Mouse (Mus musculus): Measurements from ENCODE around the gene Tas2r135. TPM values are rescaled to one million over a fixed set of nuclear protein-coding genes. Genes with fewer than 3 reads are reported as not detected.

The Tas2r135 gene
- polyA plus RNA-seq, 1 experiment from 2014 or later = not detected

GRCm38 (mm10) chr6:42395960-42396809 is 9.0 kb upstream of the Tas2r135 start:
- H3K27me3 ChIP-seq = no peaks in the 10 kb centered on the region
- no peaks in the 10 kb centered on the region for H3K9me3 ChIP-seq
- H3K4me2 ChIP-seq = no peak overlapping the region
- no peak overlapping the region for H3K9ac ChIP-seq (replicated peaks)
- no peaks in the 10 kb centered on the region; the same call in 1 of the 2 replicates for H3K4me1 ChIP-seq (replicated peaks)
- no peak overlapping the region for H3K4me3 ChIP-seq (replicated peaks)
- ATAC-seq (ENCODE audit: insufficient number of reproducible peaks, insufficient read depth, low FRiP score, low TSS enrichment, low read depth) = no peak
- no peaks in the 10 kb centered on the region for H3K36me3 ChIP-seq
- no peak overlapping the region for H3K27ac ChIP-seq
- WGBS = 81% methylated on average over 9 of the region's 9 CpGs

DNA sequence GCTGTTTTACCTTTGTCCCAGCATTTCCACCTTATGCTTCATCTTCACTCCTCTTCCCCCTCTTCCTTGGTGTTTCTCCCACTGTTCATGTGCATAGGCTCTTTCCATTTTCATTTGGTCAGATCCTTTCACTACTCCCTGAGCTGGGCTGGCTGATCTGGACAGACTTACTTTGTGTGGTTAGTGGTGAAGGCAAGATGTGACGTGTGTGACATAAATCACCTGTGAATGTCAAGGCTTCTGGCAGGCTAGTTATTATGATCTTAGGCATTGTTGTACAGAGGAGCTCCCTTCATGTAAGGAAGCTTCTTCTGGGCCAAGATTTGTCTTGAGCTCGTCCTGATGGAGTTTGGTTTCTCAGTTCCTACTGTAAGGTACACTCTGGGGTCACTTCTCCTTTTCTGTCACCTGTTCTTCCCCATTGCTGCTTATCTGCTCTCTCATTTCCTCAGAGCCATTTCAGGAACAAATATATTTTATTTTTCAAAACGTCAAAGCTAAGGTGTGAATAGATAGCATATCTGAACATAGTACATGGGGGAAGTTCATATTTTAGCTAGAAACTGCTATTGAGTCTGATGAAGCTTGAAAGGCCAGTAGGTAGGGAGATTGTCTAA is 8.1 kb upstream of the Tas2r135 start:
- Histone ChIP-seq H3K36me3 (no peaks in the 10 kb centered on the region), H3K27ac (no peak overlapping the region), H3K4me3 (replicated peaks) (no peak overlapping the region), H3K27me3 (no peaks in the 10 kb centered on the region), H3K9ac (replicated peaks) (no peak overlapping the region), H3K4me2 (no peak overlapping the region), H3K9me3 (no peaks in the 10 kb centered on the region), H3K4me1 (replicated peaks) (no peaks in the 10 kb centered on the region)
- 73% methylated on average over 3 of the region's 3 CpGs for WGBS
- ATAC-seq (ENCODE audit: insufficient number of reproducible peaks, insufficient read depth, low FRiP score, low TSS enrichment, low read depth) = no peak

DNA sequence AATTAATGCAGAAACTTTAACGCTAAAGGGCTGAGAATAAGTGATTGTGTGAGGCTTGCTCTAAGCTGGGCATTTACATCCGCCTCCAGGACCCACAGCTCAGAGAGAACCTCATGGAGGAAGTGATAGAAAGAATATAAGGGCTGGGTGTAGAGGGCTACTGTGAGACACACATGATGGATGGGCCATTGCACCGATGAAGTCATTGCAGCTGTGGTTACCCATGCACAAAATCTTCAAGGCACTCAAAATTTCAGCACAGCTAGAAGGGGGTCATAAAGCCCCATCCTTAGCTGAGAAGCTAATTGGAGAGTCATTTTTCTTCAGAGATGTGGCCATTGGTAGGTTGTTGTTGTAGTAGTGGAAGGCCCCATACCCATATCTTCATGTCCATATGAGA is 6.9 kb upstream of the Tas2r135 start:
- no peaks in the 10 kb centered on the region for H3K36me3 ChIP-seq
- 88% methylated on average over 3 of the region's 3 CpGs for WGBS
- H3K4me3 ChIP-seq (replicated peaks) = no peak overlapping the region
- H3K4me1 ChIP-seq (replicated peaks) = no peaks in the 10 kb centered on the region
- no peak overlapping the region for H3K27ac ChIP-seq
- no peaks in the 10 kb centered on the region for H3K9me3 ChIP-seq
- H3K27me3 ChIP-seq = no peaks in the 10 kb centered on the region
- no peak overlapping the region for H3K4me2 ChIP-seq
- H3K9ac ChIP-seq (replicated peaks) = no peak overlapping the region
- ATAC-seq (ENCODE audit: insufficient number of reproducible peaks, insufficient read depth, low FRiP score, low TSS enrichment, low read depth) = no peak

DNA sequence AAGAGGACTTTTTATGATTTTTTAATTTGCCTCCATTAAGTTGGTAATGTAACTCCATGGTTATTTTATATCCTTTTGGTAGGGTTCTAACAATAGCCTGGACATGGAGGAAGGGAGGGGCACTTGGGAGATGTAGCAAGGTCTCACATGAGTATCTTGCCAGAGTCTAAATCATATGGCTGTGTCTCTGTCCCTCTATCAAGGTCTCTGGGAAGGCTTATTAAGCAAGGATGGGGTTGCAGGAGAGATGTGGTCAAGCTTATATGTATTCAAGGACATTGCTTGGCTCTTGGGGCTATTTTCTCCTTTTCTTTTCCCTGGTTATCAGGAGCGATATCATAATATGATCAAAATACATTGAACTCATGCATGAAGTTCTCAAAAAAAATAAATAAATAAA is 6.2 kb upstream of the Tas2r135 start:
- Histone ChIP-seq H3K4me2 (no peak overlapping the region), H3K9me3 (no peaks in the 10 kb centered on the region), H3K27ac (no peak overlapping the region), H3K36me3 (no peaks in the 10 kb centered on the region), H3K27me3 (no peaks in the 10 kb centered on the region), H3K9ac (replicated peaks) (no peak overlapping the region), H3K4me3 (replicated peaks) (no peak overlapping the region), H3K4me1 (replicated peaks) (no peaks in the 10 kb centered on the region)
- WGBS = 86% methylated on average over 1 of the region's 1 CpGs
- no peak for ATAC-seq (ENCODE audit: insufficient number of reproducible peaks, insufficient read depth, low FRiP score, low TSS enrichment, low read depth)

DNA sequence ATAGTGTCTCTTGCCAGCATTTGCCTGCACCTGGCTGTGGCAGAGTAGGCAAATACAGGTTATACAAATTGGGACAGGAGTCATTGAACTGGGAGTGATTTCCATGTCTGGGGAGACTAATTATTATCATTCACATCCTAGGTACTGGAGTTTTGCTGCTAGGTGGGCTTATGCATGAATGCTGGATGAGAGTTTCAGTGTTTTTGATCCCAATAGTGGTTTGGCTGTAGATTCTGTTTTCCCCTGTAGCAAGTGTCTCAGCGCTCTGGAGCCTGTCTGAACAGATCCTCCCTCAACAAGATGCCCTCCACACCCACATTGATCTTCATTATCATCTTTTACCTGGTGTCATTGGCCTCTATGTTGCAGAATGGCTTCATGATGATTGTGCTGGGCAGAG is 5.3 kb upstream of the Tas2r135 start, which contains the start of gene Tas2r143:
Tas2r143 (plus strand) TSS at position 301 of the 400 bp plus-strand sequence.
- H3K4me3 ChIP-seq (replicated peaks) = no peak within 1 kb of the TSS
- no peak for ATAC-seq (ENCODE audit: insufficient number of reproducible peaks, insufficient read depth, low FRiP score, low TSS enrichment, low read depth)
- H3K4me2 ChIP-seq = no peak within 1 kb of the TSS
- 74% methylated on average over 1 of the region's 1 CpGs for WGBS
- no peaks in the 10 kb centered on the region for H3K36me3 ChIP-seq
- H3K27me3 ChIP-seq = no peaks in the 10 kb centered on the region
- H3K9ac ChIP-seq (replicated peaks) = no peak within 1 kb of the TSS
- H3K4me1 ChIP-seq (replicated peaks) = no peaks in the 10 kb centered on the region
- H3K27ac ChIP-seq = no peak within 1 kb of the TSS
- no peaks in the 10 kb centered on the region for H3K9me3 ChIP-seq

- Histone ChIP-seq H3K4me3 (replicated peaks) (no peak overlapping the region), H3K4me1 (replicated peaks) (no peaks in the 10 kb centered on the region), H3K36me3 (no peaks in the 10 kb centered on the region), H3K27me3 (no peaks in the 10 kb centered on the region), H3K4me2 (no peak overlapping the region), H3K9me3 (no peaks in the 10 kb centered on the region), H3K9ac (replicated peaks) (no peak overlapping the region), H3K27ac (no peak overlapping the region)
- no peak for ATAC-seq (ENCODE audit: insufficient number of reproducible peaks, insufficient read depth, low FRiP score, low TSS enrichment, low read depth)
- 94% methylated on average over 2 of the region's 2 CpGs for WGBS
Observed at GRCm38 (mm10) chr6:42419443-42419842, 14.2 kb downstream of the Tas2r135 start.

GRCm38 (mm10) chr6:42421439-42421838 is 16.2 kb downstream of the Tas2r135 start:
- H3K4me3 ChIP-seq (replicated peaks) = no peak overlapping the region
- WGBS = 77% methylated on average over 2 of the region's 2 CpGs
- H3K27me3 ChIP-seq = no peaks in the 10 kb centered on the region
- no peak overlapping the region for H3K27ac ChIP-seq
- no peak overlapping the region for H3K4me2 ChIP-seq
- H3K9me3 ChIP-seq = no peaks in the 10 kb centered on the region
- no peak for ATAC-seq (ENCODE audit: insufficient number of reproducible peaks, insufficient read depth, low FRiP score, low TSS enrichment, low read depth)
- no peaks in the 10 kb centered on the region for H3K4me1 ChIP-seq (replicated peaks)
- H3K36me3 ChIP-seq = no peaks in the 10 kb centered on the region
- H3K9ac ChIP-seq (replicated peaks) = no peak overlapping the region

GRCm38 (mm10) chr6:42424472-42424871 is 19.2 kb downstream of the Tas2r135 start:
- no peak for ATAC-seq (ENCODE audit: insufficient number of reproducible peaks, insufficient read depth, low FRiP score, low TSS enrichment, low read depth)
- H3K9me3 ChIP-seq = no peaks in the 10 kb centered on the region
- H3K4me2 ChIP-seq = no peak overlapping the region
- H3K27ac ChIP-seq = no peak overlapping the region
- H3K4me3 ChIP-seq (replicated peaks) = no peak overlapping the region
- H3K4me1 ChIP-seq (replicated peaks) = no peaks in the 10 kb centered on the region
- H3K9ac ChIP-seq (replicated peaks) = no peak overlapping the region
- H3K36me3 ChIP-seq = no peaks in the 10 kb centered on the region
- 90% methylated on average over 3 of the region's 3 CpGs for WGBS
- no peaks in the 10 kb centered on the region for H3K27me3 ChIP-seq

GRCm38 (mm10) chr6:42426337-42426736 is 21.1 kb downstream of the Tas2r135 start:
- no peak overlapping the region for H3K9ac ChIP-seq (replicated peaks)
- WGBS = 81% methylated on average over 4 of the region's 4 CpGs
- H3K27ac ChIP-seq = no peak overlapping the region
- H3K9me3 ChIP-seq = no peaks in the 10 kb centered on the region
- no peaks in the 10 kb centered on the region for H3K27me3 ChIP-seq
- ATAC-seq (ENCODE audit: insufficient number of reproducible peaks, insufficient read depth, low FRiP score, low TSS enrichment, low read depth) = no peak
- H3K4me2 ChIP-seq = no peak overlapping the region
- H3K4me3 ChIP-seq (replicated peaks) = no peak overlapping the region
- no peaks in the 10 kb centered on the region for H3K4me1 ChIP-seq (replicated peaks)
- no peaks in the 10 kb centered on the region for H3K36me3 ChIP-seq

DNA sequence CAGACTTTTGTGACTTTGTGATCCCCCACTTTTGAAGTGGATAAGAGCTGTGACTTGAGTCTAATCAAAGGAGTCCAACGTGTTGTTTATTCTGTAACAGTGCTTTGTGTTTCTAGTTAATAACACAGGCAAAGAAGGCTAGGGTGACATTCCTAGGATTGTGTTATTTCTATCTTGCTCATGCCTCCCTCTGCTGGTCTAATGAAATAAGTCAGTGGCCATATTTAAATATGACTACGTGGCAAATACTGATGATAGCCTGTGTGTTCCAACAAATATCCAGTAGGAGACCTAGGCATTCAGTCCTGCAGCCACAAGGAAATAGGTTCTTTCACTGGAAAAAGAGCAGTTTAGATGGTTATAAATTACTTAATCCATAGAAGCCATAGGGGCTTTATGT is 28.3 kb downstream of the Tas2r135 start:
- H3K4me2 ChIP-seq = no peak overlapping the region
- no peak overlapping the region for H3K9ac ChIP-seq (replicated peaks)
- 71% methylated on average over 2 of the region's 2 CpGs for WGBS
- H3K9me3 ChIP-seq = no peaks in the 10 kb centered on the region
- no peaks in the 10 kb centered on the region for H3K4me1 ChIP-seq (replicated peaks)
- no peaks in the 10 kb centered on the region for H3K27me3 ChIP-seq
- no peak overlapping the region for H3K4me3 ChIP-seq (replicated peaks)
- ATAC-seq (ENCODE audit: insufficient number of reproducible peaks, insufficient read depth, low FRiP score, low TSS enrichment, low read depth) = no peak
- H3K36me3 ChIP-seq = no peaks in the 10 kb centered on the region
- H3K27ac ChIP-seq = no peak overlapping the region

DNA sequence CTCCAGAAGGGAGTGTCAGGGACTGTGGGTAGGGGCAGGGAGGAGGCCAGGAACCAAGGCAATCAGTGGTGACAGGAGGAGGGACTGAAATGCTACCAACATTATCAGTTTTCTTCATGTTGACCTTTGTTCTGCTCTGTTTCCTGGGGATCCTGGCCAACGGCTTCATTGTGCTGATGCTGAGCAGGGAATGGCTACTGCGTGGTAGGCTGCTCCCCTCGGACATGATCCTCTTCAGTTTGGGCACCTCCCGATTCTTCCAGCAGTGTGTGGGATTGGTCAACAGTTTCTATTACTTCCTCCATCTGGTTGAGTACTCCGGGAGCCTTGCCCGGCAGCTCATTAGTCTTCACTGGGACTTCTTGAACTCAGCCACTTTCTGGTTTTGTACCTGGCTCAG is 29.2 kb downstream of the Tas2r135 start, which contains the start of gene Tas2r126:
Tas2r126 (plus strand) TSS at position 90 of the 400 bp plus-strand sequence.
- WGBS = 82% methylated on average over 6 of the region's 6 CpGs
- Histone ChIP-seq H3K4me3 (replicated peaks) (no peak within 1 kb of the TSS), H3K27me3 (no peaks in the 10 kb centered on the region), H3K4me1 (replicated peaks) (no peaks in the 10 kb centered on the region), H3K9me3 (no peaks in the 10 kb centered on the region), H3K36me3 (no peaks in the 10 kb centered on the region), H3K4me2 (no peak within 1 kb of the TSS), H3K9ac (replicated peaks) (no peak within 1 kb of the TSS), H3K27ac (no peak within 1 kb of the TSS)
- ATAC-seq (ENCODE audit: insufficient number of reproducible peaks, insufficient read depth, low FRiP score, low TSS enrichment, low read depth) = no peak
